Mouse (Mus musculus) ovary, adult 2 months (tissue): ENCODE data around the gene Cblb. TPM values are rescaled to one million over a fixed set of nuclear protein-coding genes. Genes with fewer than 3 reads are reported as not detected.

Experiments
- polyA plus RNA-seq: library from polyadenylated mRNA; depleted of rRNA; stranded (reverse); fragments of >200 nt; gene quantifications from 2 replicates; pipeline ENCODE4 v1.2.3, GENCODE M21; 2012; rRNA removed

Gene Cblb
- polyA plus RNA-seq: 8.9 and 11.9 TPM in 2 replicates

GRCm38 (mm10) chr16:52031091-52031689 lies at the start of gene Cblb:
Gene Cblb (plus strand): TSS chr16:52031225.

